In the genomic region with DNA sequence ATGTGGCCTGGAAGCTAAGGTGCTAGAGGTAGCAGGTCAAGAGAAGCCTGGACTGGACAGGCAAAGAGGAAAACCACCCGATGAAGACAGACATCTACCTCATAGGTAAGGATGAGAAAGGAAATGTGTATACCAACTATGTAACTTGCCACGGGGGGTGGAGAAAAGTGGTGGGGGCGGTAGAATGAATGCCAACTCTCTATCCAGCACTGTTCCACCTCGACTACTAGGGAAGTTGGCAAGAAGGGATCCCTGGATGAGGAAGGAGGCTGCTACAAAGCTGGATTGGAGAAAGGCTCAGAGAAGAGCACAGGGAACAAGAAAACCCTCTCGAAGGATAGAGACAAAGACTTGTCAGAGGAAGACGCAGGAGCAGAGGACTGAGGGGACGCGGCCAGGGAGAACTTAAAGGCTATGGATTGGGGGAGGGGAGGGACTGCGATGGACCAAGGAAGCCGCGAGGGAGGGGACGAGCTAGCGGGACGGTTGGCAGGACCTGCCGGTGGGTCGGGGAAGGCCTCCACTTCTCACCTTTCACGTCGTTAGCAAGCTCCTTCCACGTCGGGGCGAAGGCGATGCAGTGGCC, we compare ENCODE assay signal across 8 mouse cellular contexts. TPM values are rescaled to one million over a fixed set of nuclear protein-coding genes. Genes with fewer than 3 reads are reported as not detected.
A peak's percentile ranks its signal among the peaks of the same experiment; 100 is the strongest.
DNase-seq lines count a peak whose midpoint lies in the region; ATAC-seq and TF ChIP-seq lines count a peak whose summit lies in the region.

No protein-coding gene starts in this region.

- 3% methylated on average over 22 of the region's 22 CpGs for WGBS in kidney, adult 2 months
- 2% methylated on average over 22 of the region's 22 CpGs for WGBS in bone marrow, adult 2 months
- WGBS in hindbrain, embryonic 15.5 days, result 2% methylated on average over 22 of the region's 22 CpGs
- 4% methylated on average over 22 of the region's 22 CpGs for WGBS in midbrain, embryonic 13.5 days

- H3K27me3 ChIP-seq in kidney, adult 2 months (replicated peaks; ENCODE audit: control insufficient read depth, insufficient read depth, low read length), result no peaks in the 10 kb centered on the region
- H3K27me3 ChIP-seq in hindbrain, embryonic 15.5 days, result no peaks in the 10 kb centered on the region
- peaks cover 15% of the 10 kb centered on the region for H3K27me3 ChIP-seq in midbrain, embryonic 13.5 days

- H3K4me2 ChIP-seq in hindbrain, embryonic 15.5 days, result peak overlapping the region; percentile 70
- H3K4me2 ChIP-seq in midbrain, embryonic 13.5 days (replicated peaks), result peak overlapping the region; percentile 74

- ATAC-seq in hindbrain, embryonic 15.5 days (ENCODE audit: low FRiP score, low read depth), result peak; percentile 7
- peak; percentile 0; the same call in 1 of the 2 replicates for ATAC-seq in midbrain, embryonic 13.5 days

- H3K9ac ChIP-seq in hindbrain, embryonic 15.5 days, result peak overlapping the region; percentile 78
- peak overlapping the region; percentile 75 for H3K9ac ChIP-seq in midbrain, embryonic 13.5 days (replicated peaks)

- TF ChIP-seq CTCF in kidney, adult 2 months (conservative IDR thresholded peaks at IDR 0.05; ENCODE audit: insufficient read depth, insufficient read length, low read depth, low read length), result no peak
- no peak for TF ChIP-seq CTCF in bone marrow, adult 2 months (IDR thresholded peaks at IDR 0.05; ENCODE audit: control insufficient read depth, insufficient read depth, low read length)

- DNase-seq in kidney, adult 2 months, result peak; percentile 5
- DNase-seq in kidney, postnatal 14 days, result no peak
- no peak for DNase-seq in T-cell, adult 2 months (ENCODE audit: low spot score)
- DNase-seq in ovary, postnatal 36 days (ENCODE audit: low spot score), result no peak
- no peak for DNase-seq in adrenal gland, postnatal 36 days

- H3K36me3 ChIP-seq in kidney, adult 2 months (ENCODE audit: control insufficient read depth, insufficient read depth, low read length), result no peaks in the 10 kb centered on the region
- H3K36me3 ChIP-seq in hindbrain, embryonic 15.5 days, result no peaks in the 10 kb centered on the region
- H3K36me3 ChIP-seq in midbrain, embryonic 13.5 days, result no peaks in the 10 kb centered on the region

- no peaks in the 10 kb centered on the region for H3K9me3 ChIP-seq in hindbrain, embryonic 15.5 days
- H3K9me3 ChIP-seq in midbrain, embryonic 13.5 days, result no peaks in the 10 kb centered on the region

- peaks cover 8% of the 10 kb centered on the region for H3K4me1 ChIP-seq in kidney, adult 2 months (ENCODE audit: control insufficient read depth, insufficient read depth, low read length)
- peaks cover 5% of the 10 kb centered on the region; the same call in 1 of the 2 replicates for H3K4me1 ChIP-seq in bone marrow, adult 2 months (ENCODE audit: control insufficient read depth, insufficient read depth, low read length)
- peaks cover 34% of the 10 kb centered on the region for H3K4me1 ChIP-seq in hindbrain, embryonic 15.5 days (replicated peaks)
- H3K4me1 ChIP-seq in midbrain, embryonic 13.5 days (replicated peaks), result peaks cover 29% of the 10 kb centered on the region

- H3K4me3 ChIP-seq in kidney, adult 2 months (ENCODE audit: insufficient read depth, low read depth, low read length), result peak overlapping the region; percentile 65
- peak overlapping the region; percentile 94 for H3K4me3 ChIP-seq in bone marrow, adult 2 months (replicated peaks; ENCODE audit: control insufficient read depth, low read depth, low read length)
- H3K4me3 ChIP-seq in hindbrain, embryonic 15.5 days, result peak overlapping the region; percentile 87
- H3K4me3 ChIP-seq in midbrain, embryonic 13.5 days (replicated peaks), result peak overlapping the region; percentile 80

- H3K27ac ChIP-seq in kidney, adult 2 months (ENCODE audit: insufficient read depth, low read depth, low read length), result no peak overlapping the region
- peak overlapping the region; percentile 52 for H3K27ac ChIP-seq in bone marrow, adult 2 months (ENCODE audit: control insufficient read depth, insufficient read depth, low read depth, low read length, poor library complexity)
- H3K27ac ChIP-seq in hindbrain, embryonic 15.5 days (replicated peaks), result peak overlapping the region; percentile 73
- H3K27ac ChIP-seq in midbrain, embryonic 13.5 days, result peak overlapping the region; percentile 55; the same call in 1 of the 2 replicates

- TF ChIP-seq POLR2A in kidney, adult 2 months (IDR thresholded peaks at IDR 0.05; ENCODE audit: low read depth, low read length), result no peak
- TF ChIP-seq POLR2A in bone marrow, adult 2 months (IDR thresholded peaks at IDR 0.05; ENCODE audit: borderline replicate concordance, control insufficient read depth, low read depth, low read length), result no peak

RNA-seq across cellular contexts. Expression of a gene that starts 0.6 kb away (rescaled TPM):
- polyA plus RNA-seq in kidney, adult 2 months (2012; rRNA removed), result 30.6 and 32.8 TPM in 2 replicates
- 18.1 and 28.2 TPM in 2 replicates for polyA plus RNA-seq in bone marrow, adult 2 months (2011; ENCODE audit: insufficient read depth, insufficient read length, low replicate concordance, missing spikeins)
- 20.1 and 21.5 TPM in 2 replicates for polyA plus RNA-seq in hindbrain, embryonic 15.5 days (2015; fragmentation: Nextera tagmentation; extraction: Ambion mirVana)
- 18.0 and 21.1 TPM in 2 replicates for polyA plus RNA-seq in midbrain, embryonic 13.5 days (2015; fragmentation: Nextera tagmentation; extraction: Ambion mirVana)
- 10 to 100 TPM; 55.1 to 60.9 TPM for total RNA-seq in adrenal gland, postnatal 36 days (2021)
